Mouse (Mus musculus) c-Kit-positive CD71-positive TER-119-negative erythroid progenitor cells, embryonic 14.5 days (primary cell): ENCODE measurements around the gene Shf.
"Not testable (repeated sequence)": the region's sequence is repeated elsewhere in the genome, so short reads cannot be mapped to it uniquely, and the experiment has no call there.

Experiments
- DNase-seq: peaks from one replicate; pipeline ENCODE4 v3.0.0-alpha.2; 2013; ENCODE audit warnings: low read depth

The Shf gene

GRCm38 (mm10) chr2:122348531-122349131 lies 20.3 kb downstream of the Shf start:
- peak; percentile 58 for DNase-seq

DNA sequence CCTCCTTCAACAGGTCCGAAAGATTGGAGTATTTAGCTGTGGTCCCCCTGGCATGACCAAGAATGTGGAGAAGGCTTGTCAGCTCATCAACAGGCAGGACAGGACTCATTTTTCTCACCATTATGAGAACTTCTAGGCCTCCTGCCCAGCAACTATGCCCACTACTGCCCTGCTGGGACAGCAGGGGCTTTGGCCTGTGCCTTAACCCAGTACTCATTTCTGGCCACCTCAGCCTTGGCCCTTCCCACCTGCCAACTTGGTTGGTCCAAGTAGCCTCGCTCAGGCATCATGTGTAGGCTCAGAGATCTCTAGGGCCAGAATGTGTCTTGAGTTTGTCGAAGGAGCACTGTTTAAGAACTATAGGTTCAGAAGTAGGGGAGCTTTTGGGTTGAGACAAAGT lies 21.7 kb downstream of the Shf start:
- DNase-seq = no peak

GRCm38 (mm10) chr2:122346164-122346563 lies 22.8 kb downstream of the Shf start:
- not testable (repeated sequence) for DNase-seq

DNA sequence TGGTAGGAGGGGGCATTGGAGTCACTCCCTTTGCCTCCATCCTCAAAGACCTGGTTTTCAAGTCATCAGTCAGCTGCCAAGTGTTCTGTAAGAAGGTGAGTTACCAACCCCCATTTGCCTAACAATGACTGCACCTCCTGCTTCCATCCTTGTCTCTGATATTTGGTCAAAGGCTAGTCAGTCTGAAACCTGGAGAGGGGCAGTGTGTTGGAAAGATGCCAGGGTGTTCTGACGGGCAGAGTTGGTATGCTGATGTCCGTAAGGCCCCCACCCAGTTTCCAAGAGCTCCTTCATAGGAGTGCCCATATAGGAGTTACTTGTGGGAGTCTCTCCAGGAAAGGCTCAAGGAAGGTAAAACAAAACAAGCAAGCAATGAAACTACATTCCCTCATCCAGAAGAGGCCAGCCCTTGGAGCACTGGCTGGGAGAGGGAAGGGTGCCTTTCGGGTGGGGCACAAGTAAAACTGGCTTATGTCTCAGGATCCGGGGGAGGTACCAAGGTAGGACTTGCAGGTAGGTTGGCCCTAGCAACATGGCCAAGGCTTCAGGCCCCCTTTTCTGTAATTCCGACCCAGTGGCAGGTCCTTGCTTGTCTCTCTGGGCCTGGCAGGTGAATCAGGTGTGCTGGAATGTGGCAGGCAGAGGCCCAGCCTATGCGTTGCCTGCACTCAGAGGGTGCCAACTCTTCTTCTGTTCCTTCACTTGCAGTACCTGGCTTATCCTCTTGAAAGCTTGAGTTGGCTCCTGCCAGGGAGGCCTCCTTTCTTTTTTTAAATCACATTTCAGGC lies 23.7 kb downstream of the Shf start:
- no peak for DNase-seq

GRCm38 (mm10) chr2:122337291-122337690 lies 31.7 kb downstream of the Shf start:
- no peak for DNase-seq

GRCm38 (mm10) chr2:122334170-122334569 lies 34.8 kb downstream of the Shf start:
- no peak for DNase-seq

- DNase-seq = no peak
Observed at GRCm38 (mm10) chr2:122332222-122332621, 36.7 kb downstream of the Shf start.

DNA sequence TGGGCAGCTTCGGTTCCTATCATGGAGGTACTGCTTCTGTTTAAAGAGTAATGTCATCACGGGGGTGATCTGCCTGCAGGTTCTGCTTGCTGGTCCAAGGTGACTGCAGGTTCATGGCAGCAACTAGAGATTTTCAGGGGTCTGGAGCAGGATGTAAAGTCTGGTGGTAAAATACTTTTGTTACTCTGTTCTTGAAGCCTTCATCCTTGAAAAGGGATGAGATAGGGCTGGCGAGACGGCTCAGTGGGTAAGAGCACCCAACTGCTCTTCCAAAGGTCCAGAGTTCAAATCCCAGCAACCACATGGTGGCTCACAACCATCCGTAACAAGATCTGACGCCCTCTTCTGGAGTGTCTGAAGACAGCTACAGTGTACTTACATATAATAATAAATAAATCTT lies 38.6 kb downstream of the Shf start:
- not testable (repeated sequence) for DNase-seq

DNA sequence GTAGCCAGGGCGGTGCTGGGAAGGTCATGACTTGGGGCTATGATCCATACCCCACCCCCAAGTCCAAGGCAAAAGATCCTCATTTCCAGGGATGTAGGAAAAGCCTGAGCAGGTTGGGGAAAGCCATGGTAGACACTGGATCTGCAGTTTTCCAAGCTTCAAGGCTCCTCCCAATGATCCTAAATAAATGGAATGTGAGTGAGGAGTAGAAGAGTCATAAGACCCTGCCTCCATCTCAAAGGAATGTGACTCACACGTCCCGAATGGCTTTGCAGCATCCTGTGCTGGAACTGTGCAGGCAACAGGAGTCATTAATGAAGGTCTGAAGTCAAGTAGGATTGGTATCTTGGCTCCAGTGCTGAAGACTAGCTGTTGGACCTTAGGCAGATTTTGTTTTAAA lies 41.0 kb downstream of the Shf start:
- no peak for DNase-seq

DNA sequence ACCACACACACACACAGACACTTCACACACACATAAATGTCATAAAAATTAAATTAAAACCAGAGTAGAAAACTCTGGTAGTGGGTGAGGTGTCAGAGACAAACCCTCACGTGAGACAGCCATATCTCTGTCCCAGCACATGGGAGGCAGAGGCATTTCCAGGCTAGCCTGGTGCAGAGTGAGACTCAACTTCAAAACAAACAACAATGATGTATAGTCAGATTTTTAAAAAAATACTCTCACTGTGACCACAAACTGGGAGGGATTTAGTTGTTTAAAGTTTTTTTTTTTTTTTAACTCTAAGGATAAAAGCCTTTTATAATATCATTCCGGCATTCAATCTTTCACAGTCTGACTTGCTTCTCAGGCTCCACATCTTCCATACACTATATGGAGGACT lies 43.6 kb downstream of the Shf start:
- no peak for DNase-seq

- no peak for DNase-seq
Observed at GRCm38 (mm10) chr2:122324586-122324985, 44.4 kb downstream of the Shf start.

DNA sequence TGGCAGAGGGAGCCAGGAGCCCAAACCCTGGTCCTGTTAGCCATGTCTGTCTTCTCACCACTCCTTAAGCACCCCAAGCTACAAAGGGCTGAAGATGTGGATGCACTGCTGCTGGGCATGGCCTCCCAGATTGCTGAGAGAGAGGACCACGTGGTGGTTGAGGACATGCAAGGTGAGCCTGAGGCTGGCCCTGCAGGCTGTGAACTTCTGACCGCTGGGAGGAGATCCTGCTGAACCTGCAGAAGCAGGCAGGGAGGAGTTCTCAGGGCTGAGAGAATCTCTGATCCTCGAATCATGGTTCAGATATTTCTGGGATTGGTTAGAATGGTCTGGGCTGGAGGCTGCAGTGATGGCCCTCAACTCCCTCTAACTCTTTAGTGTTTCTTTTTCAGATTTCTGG lies 45.0 kb downstream of the Shf start:
- DNase-seq = no peak

DNA sequence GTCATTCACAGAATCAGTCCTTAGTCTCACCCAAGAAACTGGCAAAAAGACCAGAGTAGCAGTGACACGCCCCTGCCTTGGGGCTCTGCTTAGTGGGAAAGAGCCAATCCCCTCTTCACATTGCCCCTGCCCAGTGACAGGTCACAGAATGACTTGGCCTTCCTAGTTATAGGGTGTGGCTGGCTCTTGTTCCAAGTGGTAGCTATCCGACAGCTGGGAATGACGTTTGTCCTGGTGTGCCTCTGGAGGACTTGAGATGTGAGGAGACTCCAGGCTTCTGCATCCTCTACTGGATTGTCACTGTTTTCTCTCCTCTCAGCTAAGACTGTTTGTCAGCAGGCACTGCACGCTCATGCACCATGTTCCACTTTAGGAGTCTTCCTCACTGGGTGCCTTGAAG lies 51.6 kb downstream of the Shf start:
- no peak for DNase-seq

GRCm38 (mm10) chr2:122315372-122315771 lies 53.6 kb downstream of the Shf start, which contains the start of gene Duox1:
TSS of gene Duox1 (plus strand) at chr2:122315672.
- DNase-seq = no peak

DNA sequence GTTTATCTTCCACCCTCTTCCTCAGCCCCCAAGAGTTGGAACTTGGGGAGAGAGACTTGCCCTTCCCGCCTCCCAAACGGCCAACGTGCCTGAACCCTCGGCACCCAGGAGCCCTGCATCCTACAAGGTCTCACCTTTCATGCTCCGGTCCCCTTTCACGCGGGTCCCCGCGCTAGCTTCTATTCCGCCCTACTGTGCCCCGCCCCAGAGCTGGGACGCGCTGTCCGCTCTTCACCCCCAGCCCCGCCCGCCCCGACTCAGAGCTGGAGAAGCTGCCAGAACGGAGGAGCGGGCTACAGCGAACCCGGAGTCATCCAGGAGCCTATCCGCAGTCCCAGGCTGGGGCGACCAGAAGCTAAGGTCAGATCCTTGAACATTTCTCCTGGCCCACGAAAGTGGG lies 55.4 kb downstream of the Shf start, which contains the start of gene Duoxa1:
Gene Duoxa1 (minus strand): TSS at position 195 of the 400 bp plus-strand sequence.
- no peak for DNase-seq

DNA sequence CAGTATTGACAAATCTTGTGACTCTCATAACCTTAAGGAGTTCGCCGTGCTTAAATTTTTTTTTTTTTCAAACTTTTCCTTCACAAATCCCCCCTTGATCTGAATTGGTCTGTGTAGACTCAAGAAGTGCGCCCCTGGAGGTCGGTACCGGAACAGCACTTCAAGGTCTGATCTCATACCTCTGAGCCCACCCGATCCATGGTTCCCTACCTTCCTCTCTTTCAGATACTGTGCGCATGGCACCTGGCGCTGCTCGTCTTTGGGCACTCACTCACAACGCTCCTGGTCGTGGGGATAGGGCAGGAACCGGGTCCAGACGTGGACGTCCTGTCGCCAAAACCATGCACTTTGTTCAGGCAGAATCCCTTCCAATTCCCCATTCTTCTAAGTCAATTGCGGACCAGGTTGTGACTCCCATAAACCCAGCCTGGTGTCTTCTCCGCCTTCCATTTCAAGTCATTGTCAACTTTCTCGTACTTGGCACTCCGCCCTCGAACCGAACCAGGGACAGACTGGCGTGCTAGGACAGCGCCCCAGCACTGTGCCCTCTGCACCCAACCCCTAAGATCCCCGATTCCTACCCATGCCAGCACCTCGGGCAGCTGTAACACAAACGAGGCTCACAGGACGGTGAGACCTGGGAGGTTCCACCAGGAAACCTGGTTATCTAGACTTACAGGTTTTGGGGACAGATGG lies 56.1 kb downstream of the Shf start:
- DNase-seq = peak; percentile 48

GRCm38 (mm10) chr2:122311561-122311960 lies 57.4 kb downstream of the Shf start:
- no peak for DNase-seq

GRCm38 (mm10) chr2:122309647-122310046 lies 59.3 kb downstream of the Shf start:
- no peak for DNase-seq

- DNase-seq = no peak
Observed at GRCm38 (mm10) chr2:122306184-122306583, 62.8 kb downstream of the Shf start.

DNA sequence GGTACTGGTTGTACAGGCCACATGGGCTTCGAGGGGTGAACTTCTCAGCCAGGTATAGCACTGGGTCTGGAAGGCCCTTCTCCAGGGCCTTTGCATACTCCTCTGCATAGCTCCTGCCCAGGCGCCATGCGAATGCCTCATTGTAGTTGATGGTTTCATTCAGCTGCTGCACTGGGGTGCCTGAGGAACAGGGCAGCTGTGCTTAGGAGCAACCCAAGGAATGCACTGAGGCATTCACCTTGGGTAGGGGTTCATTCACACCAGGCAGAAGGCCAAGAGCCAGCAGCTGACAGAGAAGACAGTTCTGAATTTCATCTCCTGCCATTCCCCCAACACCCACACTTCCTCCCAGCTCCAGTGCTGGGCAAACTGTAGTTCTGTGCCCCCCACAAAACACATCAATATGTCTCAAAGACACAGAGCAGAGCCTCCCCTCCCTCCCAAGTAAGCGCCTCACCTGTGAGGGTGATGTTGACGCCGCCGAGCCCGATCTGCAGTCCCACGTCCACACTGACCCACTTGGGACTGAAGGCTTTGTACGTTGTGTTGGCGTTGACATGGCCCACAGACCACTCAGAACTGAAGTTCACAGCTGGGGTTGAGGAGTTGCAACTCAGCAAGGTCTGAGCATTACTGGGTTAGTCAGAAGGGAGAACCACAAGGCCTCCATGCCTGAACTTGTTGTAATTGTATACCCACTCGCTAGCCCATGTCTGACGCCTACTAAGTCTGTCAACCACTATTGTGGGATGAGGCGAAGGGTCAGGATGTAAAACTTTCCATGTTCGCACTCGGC lies 63.7 kb downstream of the Shf start:
- no peak for DNase-seq

DNA sequence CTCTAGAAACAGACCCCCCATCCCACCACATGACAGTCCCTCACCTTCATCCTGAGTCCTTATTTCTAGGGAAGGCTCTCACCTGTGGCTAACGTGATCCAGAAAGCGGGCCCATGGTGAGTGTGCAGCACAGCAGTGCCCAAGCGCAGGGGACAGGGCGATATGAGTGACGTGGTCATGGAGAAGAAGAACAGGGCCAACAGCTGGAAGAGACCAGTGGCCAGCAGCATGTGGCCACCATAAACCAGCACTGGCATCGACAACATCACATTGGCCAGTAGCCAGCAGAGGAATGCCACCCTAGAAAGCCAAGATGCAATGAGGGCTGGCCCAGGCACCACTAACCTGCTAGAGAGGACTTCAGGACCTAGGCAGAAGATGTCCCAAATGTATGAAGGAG lies 64.4 kb downstream of the Shf start:
- DNase-seq = no peak

- DNase-seq = peak; percentile 66
Observed at GRCm38 (mm10) chr2:122302574-122303241, 66.3 kb downstream of the Shf start.
